Mouse (Mus musculus) limb, embryonic 14.5 days (tissue): ENCODE measurements around the gene Ablim1. TPM values are rescaled to one million over a fixed set of nuclear protein-coding genes. Genes with fewer than 3 reads are reported as not detected.
A peak's percentile ranks its signal among the peaks of the same experiment; 100 is the strongest.

ENCODE experiments used
- ATAC-seq: fragments of 200-750 bp; cut with Nextera tagmentation; 2 replicates; pipeline ENCODE4 v1.8.0; 2017; ENCODE audit warnings: low read depth, moderate number of reproducible peaks, moderate TSS enrichment; ENCODE audit not compliant: low FRiP score
- DNase-seq: peaks from one replicate; pipeline ENCODE4 v3.0.0-alpha.2; 2015; ENCODE audit warnings: low spot score
- H3K27ac ChIP-seq: fragments of 300-500 bp; sonication (generic); replicated peaks from 2 replicates; pipeline ENCODE4 v1.5.1; 2014; ENCODE audit warnings: low read depth, mild to moderate bottlenecking, low read length, moderate library complexity, mixed read lengths
- H3K27me3 ChIP-seq: fragments of 300-500 bp; sonication (generic); 2 replicates; pipeline ENCODE4 v1.6.1; 2014; ENCODE audit warnings: low read length, mixed read lengths; ENCODE audit not compliant: control insufficient read depth, insufficient read depth
- H3K36me3 ChIP-seq: fragments of 300-500 bp; sonication (generic); 2 replicates; pipeline ENCODE4 v1.6.1; 2014; ENCODE audit warnings: mild to moderate bottlenecking, low read length, moderate library complexity, mixed read lengths; ENCODE audit not compliant: control insufficient read depth, insufficient read depth
- H3K4me1 ChIP-seq: fragments of 300-500 bp; sonication (generic); 2 replicates; pipeline ENCODE4 v1.6.1; 2014; ENCODE audit warnings: antibody characterized with exemption, low read length, mixed read lengths; ENCODE audit not compliant: control insufficient read depth, insufficient read depth
- H3K4me2 ChIP-seq: fragments of 300-500 bp; sonication (generic); replicated peaks from 2 replicates; pipeline ENCODE4 v1.6.1; 2014; ENCODE audit warnings: low read depth, mild to moderate bottlenecking, low read length, moderate library complexity; ENCODE audit not compliant: severe bottlenecking
- H3K4me3 ChIP-seq: fragments of 300-500 bp; sonication (generic); replicated peaks from 2 replicates; pipeline ENCODE4 v1.5.1; 2014; ENCODE audit warnings: low read length
- H3K9ac ChIP-seq: fragments of 300-500 bp; sonication (generic); 2 replicates; pipeline ENCODE4 v1.6.1; 2014; ENCODE audit warnings: mild to moderate bottlenecking, low read depth, low read length, moderate library complexity; ENCODE audit not compliant: severe bottlenecking
- H3K9me3 ChIP-seq: fragments of 300-500 bp; sonication (generic); 2 replicates; pipeline ENCODE4 v1.6.1; 2016; ENCODE audit warnings: low read length; ENCODE audit not compliant: control insufficient read depth
- POLR2A ChIP-seq: fragments of 200-500 bp; IDR thresholded peaks from 2 replicates; pipeline ENCODE4 v1.8.0; 2012; ENCODE audit warnings: inconsistent platforms, mild to moderate bottlenecking, moderate library complexity, borderline replicate concordance; ENCODE audit not compliant: insufficient read depth, insufficient read length; ENCODE audit errors: extremely low read depth
- WGBS: fragments of 180-500 bp; shearing (Covaris S2); extraction: QIAGEN DNeasy Blood & Tissue Kit; methylation state at CpG from one replicate; pipeline ENCODE4 v1.1.7; 2014; 5-methylcytosine and 5-hydroxymethylcytosine counted together
- polyA plus RNA-seq, 2 experiments: library from polyadenylated mRNA; depleted of rRNA in 1 of 2; stranded (reverse) in 1 of 2; unstranded in 1 of 2; fragments of >200 nt; fragmentation: Nextera tagmentation in 1 of 2; extraction: Ambion mirVana in 1 of 2; gene quantifications; 2 replicates each; pipeline versions ENCODE4 v1.2.1 to v1.2.3; 2012 to 2014

The Ablim1 gene
- polyA plus RNA-seq, 2 experiments = 30.6 to 76.9 TPM

DNA sequence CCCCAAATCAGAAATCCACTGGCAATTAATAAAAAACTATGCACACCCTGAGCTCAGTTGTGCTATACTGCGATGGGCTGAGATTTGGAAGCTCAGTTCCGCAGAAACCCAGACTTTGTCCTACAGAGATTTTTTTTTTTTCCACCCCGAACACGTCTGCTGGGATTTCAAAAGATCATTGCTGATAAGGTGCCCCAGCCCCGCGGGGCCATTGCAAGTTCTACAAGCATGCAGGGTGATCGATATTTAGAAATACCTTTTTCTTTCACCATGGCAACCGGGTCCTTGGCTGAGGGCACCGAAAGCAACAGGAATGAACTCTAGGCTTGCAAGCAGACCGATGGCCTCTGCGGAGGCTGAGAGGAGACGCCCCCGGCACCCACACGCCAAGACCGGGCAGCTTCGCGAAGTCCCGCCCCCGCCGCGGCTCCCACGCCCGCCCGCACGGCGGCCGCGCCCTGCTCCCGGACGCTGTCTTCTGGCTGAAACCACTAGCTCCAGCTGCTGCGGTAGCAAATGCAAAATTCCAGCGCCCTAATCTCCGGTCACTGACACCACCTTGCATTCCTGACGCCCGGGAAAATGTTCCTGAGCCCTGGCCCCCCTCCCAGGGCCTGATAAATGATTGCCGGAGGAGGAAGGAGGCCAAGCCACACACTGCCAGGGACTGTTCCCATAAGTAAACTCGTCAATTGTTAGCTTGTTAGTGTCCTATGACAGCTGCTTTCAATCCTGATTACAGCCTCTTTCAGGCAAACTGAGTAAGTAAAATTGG lies 117.5 kb downstream of the Ablim1 start:
- H3K9ac ChIP-seq = peak overlapping the region; percentile 52
- H3K36me3 ChIP-seq = no peaks in the 10 kb centered on the region
- H3K4me2 ChIP-seq = peak overlapping the region; percentile 81
- H3K4me3 ChIP-seq = peak overlapping the region; percentile 39
- no peak for TF ChIP-seq POLR2A
- ATAC-seq (peak; percentile 64), DNase-seq (peak; percentile 56)
- no peaks in the 10 kb centered on the region for H3K9me3 ChIP-seq
- peaks cover 25% of the 10 kb centered on the region for H3K4me1 ChIP-seq
- WGBS = 2% methylated on average over 37 of the region's 37 CpGs
- peaks cover 7% of the 10 kb centered on the region; the same call in 1 of the 2 replicates for H3K27me3 ChIP-seq
- H3K27ac ChIP-seq = no peak overlapping the region

DNA sequence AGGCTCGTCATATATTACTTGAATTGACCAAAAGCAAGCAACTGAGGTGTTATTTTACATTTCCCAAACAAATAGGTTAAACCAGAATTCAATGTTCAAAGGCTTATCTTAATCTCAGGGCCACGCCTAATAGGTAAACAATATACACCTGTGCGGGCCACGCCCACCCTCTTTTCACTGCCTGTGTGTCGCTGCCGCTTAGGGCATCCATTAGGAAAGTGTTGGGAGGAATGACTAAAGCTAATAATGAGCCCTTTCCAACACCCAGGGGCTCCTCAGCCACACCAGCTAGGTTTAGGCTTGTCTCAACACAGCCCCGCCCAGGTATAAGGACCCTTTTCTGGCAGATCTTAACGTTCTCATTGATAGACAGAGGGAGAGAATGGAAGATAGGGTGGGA lies 118.1 kb downstream of the Ablim1 start:
- peaks cover 7% of the 10 kb centered on the region; the same call in 1 of the 2 replicates for H3K27me3 ChIP-seq

DNA sequence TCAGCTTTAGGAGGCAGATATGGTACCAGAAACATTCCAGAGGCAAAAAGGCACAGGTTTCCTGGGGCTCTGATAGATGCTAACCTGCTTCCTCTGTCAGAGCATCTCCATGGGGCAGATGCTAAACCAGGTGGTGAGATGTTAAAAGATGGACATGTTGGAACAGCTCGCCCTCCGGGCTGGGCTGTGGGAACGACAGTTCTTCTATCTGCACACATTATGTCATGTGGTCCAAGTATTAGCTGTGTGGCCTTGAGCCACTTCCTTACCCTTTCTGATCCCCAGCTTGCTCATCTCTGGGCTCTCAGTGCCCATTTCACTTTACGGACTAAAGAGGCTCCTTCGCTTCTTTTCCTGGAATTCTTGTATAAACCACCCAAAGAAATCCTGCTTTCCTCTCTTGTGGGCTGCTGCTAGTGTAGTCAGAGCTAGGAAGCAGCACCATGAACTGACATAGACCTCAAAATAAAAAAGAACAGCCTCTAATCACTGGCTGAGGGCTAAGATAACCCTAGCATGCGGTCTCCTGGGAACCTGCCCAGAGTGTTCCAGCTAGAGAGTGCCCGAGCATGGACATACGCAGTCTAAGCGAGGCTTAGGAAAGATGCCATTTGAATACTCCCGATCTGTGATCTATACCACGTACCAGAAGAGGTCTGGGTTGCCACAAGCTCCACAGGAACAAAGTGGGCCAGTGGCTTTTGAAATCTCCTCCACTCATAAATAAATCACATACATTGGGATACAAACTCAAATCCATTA lies 119.4 kb downstream of the Ablim1 start:
- no peaks in the 10 kb centered on the region for H3K36me3 ChIP-seq
- DNase-seq (no peak), ATAC-seq (no peak)
- TF ChIP-seq POLR2A = no peak
- H3K9ac ChIP-seq = no peak overlapping the region
- H3K9me3 ChIP-seq = no peaks in the 10 kb centered on the region
- H3K27ac ChIP-seq = no peak overlapping the region
- WGBS = 86% methylated on average over 11 of the region's 11 CpGs
- H3K4me2 ChIP-seq = no peak overlapping the region
- H3K27me3 ChIP-seq = peaks cover 7% of the 10 kb centered on the region; the same call in 1 of the 2 replicates
- H3K4me1 ChIP-seq = peaks cover 21% of the 10 kb centered on the region
- H3K4me3 ChIP-seq = no peak overlapping the region

More for the DNA sequence above, 118.1 kb downstream of the Ablim1 start:
- H3K4me1 ChIP-seq = peaks cover 25% of the 10 kb centered on the region
- no peak overlapping the region for H3K9ac ChIP-seq
- DNase-seq = no peak
- no peaks in the 10 kb centered on the region for H3K9me3 ChIP-seq
- peak overlapping the region; percentile 39; the same call in 1 of the 2 replicates for H3K4me3 ChIP-seq
- no peak for TF ChIP-seq POLR2A
- H3K27ac ChIP-seq = no peak overlapping the region
- peak overlapping the region; percentile 81 for H3K4me2 ChIP-seq
- 38% methylated on average over 8 of the region's 8 CpGs for WGBS
- H3K36me3 ChIP-seq = no peaks in the 10 kb centered on the region
- no peak for ATAC-seq

DNA sequence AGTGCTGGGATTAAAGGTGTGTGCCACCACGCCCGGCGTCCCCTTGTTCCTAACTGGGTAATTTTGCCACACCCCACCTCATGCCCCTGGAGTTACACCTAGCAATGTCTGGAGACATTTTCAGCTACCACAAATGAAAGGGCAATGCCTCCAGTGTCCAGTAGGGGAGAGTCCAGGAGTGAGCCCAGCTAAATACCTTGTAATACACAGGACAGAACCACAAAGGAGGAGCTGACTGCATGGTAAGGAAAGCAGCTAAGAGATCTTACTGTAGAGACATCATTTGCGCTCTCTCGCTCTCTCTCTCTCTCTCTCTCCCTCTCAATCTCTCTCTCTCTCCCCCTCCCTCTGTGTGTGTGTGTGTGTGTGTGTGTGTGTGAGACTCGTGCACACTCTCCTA lies 120.8 kb downstream of the Ablim1 start:
- Histone ChIP-seq H3K9ac (no peak overlapping the region), H3K4me2 (no peak overlapping the region), H3K36me3 (no peaks in the 10 kb centered on the region), H3K4me3 (no peak overlapping the region), H3K27ac (no peak overlapping the region), H3K4me1 (peaks cover 15% of the 10 kb centered on the region), H3K9me3 (no peaks in the 10 kb centered on the region), H3K27me3 (peaks cover 7% of the 10 kb centered on the region; the same call in 1 of the 2 replicates)
- peak; percentile 44 for DNase-seq
- no peak for TF ChIP-seq POLR2A
- WGBS = 81% methylated on average over 6 of the region's 6 CpGs
- ATAC-seq = peak; percentile 72; the same call in 1 of the 2 replicates

DNA sequence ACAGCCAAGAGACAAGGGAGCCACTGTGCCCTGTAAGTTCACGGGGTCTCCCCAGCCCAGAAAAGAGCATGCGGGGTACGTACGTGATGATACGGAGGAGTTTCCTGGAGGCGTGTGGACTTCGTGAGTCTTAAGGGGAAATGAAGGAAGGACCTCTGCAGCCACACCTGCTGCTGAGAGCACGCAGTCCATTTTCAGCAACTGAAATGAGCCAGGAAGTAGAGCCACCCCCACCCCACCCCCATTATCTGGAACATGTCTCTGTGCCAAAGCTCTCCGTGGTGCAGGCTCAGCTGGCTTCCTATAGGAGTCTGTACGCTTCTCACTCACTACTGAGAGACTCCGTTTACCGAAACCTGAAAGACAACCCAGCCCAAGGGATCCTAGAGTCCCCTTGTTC lies 121.3 kb downstream of the Ablim1 start:
- Histone ChIP-seq H3K9ac (no peak overlapping the region), H3K27me3 (peaks cover 7% of the 10 kb centered on the region; the same call in 1 of the 2 replicates), H3K4me2 (no peak overlapping the region), H3K4me1 (peaks cover 10% of the 10 kb centered on the region), H3K36me3 (no peaks in the 10 kb centered on the region), H3K27ac (no peak overlapping the region), H3K4me3 (no peak overlapping the region), H3K9me3 (no peaks in the 10 kb centered on the region)
- no peak for TF ChIP-seq POLR2A
- 89% methylated on average over 12 of the region's 12 CpGs for WGBS
- ATAC-seq (no peak), DNase-seq (no peak)
